Mouse (Mus musculus) stomach, postnatal 0 days (tissue): Measurements from ENCODE around the gene Ctnna2.

Source experiments
- CTCF ChIP-seq: IDR thresholded peaks from 2 replicates; pipeline ENCODE4 v1.5.1; 2016; ENCODE audit warnings: antibody characterized with exemption, low read depth, mild to moderate bottlenecking, moderate library complexity
- EP300 ChIP-seq: optimal IDR thresholded peaks from 2 replicates; pipeline ENCODE3; 2016; ENCODE audit warnings: antibody characterized with exemption

- TF ChIP-seq CTCF (no peak), EP300 (no peak)
These were observed 235.8 kb downstream of the Ctnna2 start for GRCm38 (mm10) chr6:77743651-77744050.
